Mouse (Mus musculus) intestine, embryonic 14.5 days (tissue): ENCODE measurements at regions not wholly inside any gene's neighbourhood (a gene's known extent, or its start where the extent isn't known, plus 50 kb on each side); places are given as distances from the start of the nearest gene placed in this dataset.

Source experiments
- ATAC-seq: fragments of 200-750 bp; cut with Nextera tagmentation; replicated peaks from 2 replicates; pipeline ENCODE4 v1.8.0; 2017; ENCODE audit warnings: low read depth, moderate number of reproducible peaks, moderate TSS enrichment, moderate library complexity; ENCODE audit not compliant: low FRiP score, low TSS enrichment
- DNase-seq: peaks from one replicate; pipeline ENCODE4 v3.0.0-alpha.2; 2018; ENCODE audit warnings: low spot score
- H3K27ac ChIP-seq: fragments of 300-500 bp; sonication (generic); 2 replicates; pipeline ENCODE4 v1.5.1; 2014; ENCODE audit warnings: low read depth, mild to moderate bottlenecking, control low read depth
- H3K27me3 ChIP-seq: fragments of 300-500 bp; sonication (generic); replicated peaks from 2 replicates; pipeline ENCODE4 v1.6.1; 2014; ENCODE audit warnings: low read length, control low read depth; ENCODE audit not compliant: control insufficient read depth, insufficient read depth
- H3K36me3 ChIP-seq: fragments of 300-500 bp; sonication (generic); 2 replicates; pipeline ENCODE4 v1.6.1; 2014; ENCODE audit warnings: low read length, control low read depth; ENCODE audit not compliant: control insufficient read depth, insufficient read depth
- H3K4me1 ChIP-seq: fragments of 300-500 bp; sonication (generic); replicated peaks from 2 replicates; pipeline ENCODE4 v1.6.1; 2014; ENCODE audit warnings: low read length, control low read depth, mixed read lengths; ENCODE audit not compliant: control insufficient read depth, insufficient read depth
- H3K4me2 ChIP-seq: fragments of 300-500 bp; sonication (generic); 2 replicates; pipeline ENCODE4 v1.6.1; 2014; ENCODE audit warnings: low read length
- H3K4me3 ChIP-seq: fragments of 300-500 bp; sonication (generic); 2 replicates; pipeline ENCODE4 v1.5.1; 2014; ENCODE audit warnings: low read depth, low read length, control low read depth, mixed read lengths
- H3K9ac ChIP-seq: fragments of 300-500 bp; sonication (generic); 2 replicates; pipeline ENCODE4 v1.6.1; 2014; ENCODE audit warnings: mild to moderate bottlenecking, low read length
- H3K9me3 ChIP-seq: fragments of 300-500 bp; sonication (generic); 2 replicates; pipeline ENCODE4 v1.6.1; 2016; ENCODE audit warnings: low read length, control low read depth; ENCODE audit not compliant: control insufficient read depth
- WGBS: fragments of 180-500 bp; shearing (Covaris S2); extraction: QIAGEN DNeasy Blood & Tissue Kit; methylation state at CpG from one replicate; pipeline ENCODE4 v1.1.7; 2014; 5-methylcytosine and 5-hydroxymethylcytosine counted together

- H3K27me3 ChIP-seq: no peaks in the 10 kb centered on the region
- H3K9ac ChIP-seq: no peak overlapping the region
- H3K36me3 ChIP-seq: no peaks in the 10 kb centered on the region
- H3K4me2 ChIP-seq: no peak overlapping the region
- H3K27ac ChIP-seq: no peak overlapping the region
- H3K4me1 ChIP-seq: no peaks in the 10 kb centered on the region
- no peak overlapping the region for H3K4me3 ChIP-seq
- 84% methylated on average over 1 of the region's 1 CpGs for WGBS
- ATAC-seq: no peak
- no peak for DNase-seq
- no peaks in the 10 kb centered on the region for H3K9me3 ChIP-seq
Measured at GRCm38 (mm10) chr17:89802148-89802547, 108.1 kb downstream of the Gm10184 start.

DNA sequence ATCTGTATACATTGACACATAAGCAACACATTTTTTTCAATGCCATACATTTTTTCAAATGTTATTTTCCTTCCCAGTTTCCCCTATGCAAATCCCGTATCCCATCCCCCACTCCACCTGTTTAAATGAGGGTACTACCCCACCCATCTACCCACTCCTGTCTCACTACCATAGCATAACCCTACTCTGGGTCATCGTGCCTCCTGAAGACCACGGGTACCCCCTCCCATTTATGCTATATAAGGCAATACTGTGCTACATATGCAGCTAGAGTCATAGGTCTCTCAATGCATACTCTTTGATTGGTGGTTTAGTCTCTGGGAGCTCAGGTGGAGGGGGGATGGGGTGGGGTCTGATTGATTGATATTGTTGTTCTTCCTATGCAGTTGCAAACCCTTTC, 132.7 kb downstream of the Gm10184 start:
- 86% methylated on average over 3 of the region's 3 CpGs for WGBS
- H3K9ac ChIP-seq: no peak overlapping the region
- no peaks in the 10 kb centered on the region for H3K9me3 ChIP-seq
- no peaks in the 10 kb centered on the region for H3K36me3 ChIP-seq
- no peaks in the 10 kb centered on the region for H3K4me1 ChIP-seq
- H3K27ac ChIP-seq: no peak overlapping the region
- no peak for DNase-seq
- H3K4me2 ChIP-seq: no peak overlapping the region
- H3K27me3 ChIP-seq: no peaks in the 10 kb centered on the region
- H3K4me3 ChIP-seq: no peak overlapping the region
- no peak for ATAC-seq

DNA sequence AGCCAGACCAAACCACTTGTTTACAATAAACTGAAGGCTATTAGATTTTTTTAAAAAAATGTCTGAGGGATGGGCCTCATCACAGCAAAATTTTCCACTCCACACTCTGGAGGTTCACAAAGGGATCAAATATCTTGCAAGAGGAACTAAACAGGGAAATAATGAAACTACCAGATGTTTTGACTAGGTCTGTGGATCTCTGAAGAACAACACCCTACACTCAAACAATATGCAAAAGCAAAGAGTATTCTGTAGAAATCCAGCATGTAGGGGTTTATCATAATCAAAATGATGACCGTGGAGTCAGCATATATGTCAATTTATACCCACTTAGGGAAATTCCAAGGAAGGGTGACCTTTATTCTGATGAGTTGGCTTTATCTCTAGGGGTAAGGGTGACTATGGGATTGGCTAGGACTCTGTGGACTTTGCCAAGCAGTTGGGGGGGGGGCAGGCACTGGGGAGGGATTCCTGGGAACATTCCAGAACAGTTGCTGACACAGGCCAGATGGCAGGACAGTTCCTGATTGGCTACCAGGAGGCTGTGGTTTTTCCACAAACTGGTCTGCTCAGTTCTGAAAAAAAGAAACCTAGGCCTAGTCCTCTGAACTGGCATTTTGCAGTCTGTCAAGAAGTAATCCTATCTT, 143.9 kb downstream of the Gm10184 start:
- ATAC-seq: no peak
- WGBS: 64% methylated on average over 1 of the region's 1 CpGs
- DNase-seq: no peak

DNA sequence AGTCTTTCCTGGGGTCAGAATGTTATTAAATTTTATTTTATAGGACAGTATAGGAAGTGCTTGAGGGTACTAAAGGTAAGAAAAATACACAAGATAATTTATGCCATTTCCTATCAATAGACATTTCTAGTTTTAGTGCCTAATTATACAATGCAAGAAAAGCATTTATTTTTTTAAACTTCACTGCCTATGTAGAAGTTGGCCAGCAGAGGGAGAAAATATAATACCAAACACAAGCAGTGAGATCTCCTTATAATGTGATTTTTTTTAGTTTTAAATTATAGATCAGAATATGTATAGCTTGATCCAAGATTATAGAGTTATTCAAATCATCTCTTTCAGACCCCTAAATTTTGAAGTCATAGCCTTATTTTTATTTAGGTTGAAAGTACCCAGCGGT, 172.8 kb downstream of the Gm10184 start:
- no peak overlapping the region for H3K4me2 ChIP-seq
- no peak overlapping the region for H3K27ac ChIP-seq
- DNase-seq: no peak
- H3K4me3 ChIP-seq: no peak overlapping the region
- H3K9ac ChIP-seq: no peak overlapping the region
- no peaks in the 10 kb centered on the region for H3K4me1 ChIP-seq
- H3K36me3 ChIP-seq: no peaks in the 10 kb centered on the region
- no peaks in the 10 kb centered on the region for H3K27me3 ChIP-seq
- 93% methylated on average over 1 of the region's 1 CpGs for WGBS
- no peaks in the 10 kb centered on the region for H3K9me3 ChIP-seq
- ATAC-seq: no peak

More for the DNA sequence above, 143.9 kb downstream of the Gm10184 start:
- Histone ChIP-seq H3K9me3 (no peaks in the 10 kb centered on the region), H3K9ac (no peak overlapping the region), H3K36me3 (no peaks in the 10 kb centered on the region), H3K4me1 (no peaks in the 10 kb centered on the region), H3K4me3 (no peak overlapping the region), H3K4me2 (no peak overlapping the region), H3K27ac (no peak overlapping the region), H3K27me3 (no peaks in the 10 kb centered on the region)

DNA sequence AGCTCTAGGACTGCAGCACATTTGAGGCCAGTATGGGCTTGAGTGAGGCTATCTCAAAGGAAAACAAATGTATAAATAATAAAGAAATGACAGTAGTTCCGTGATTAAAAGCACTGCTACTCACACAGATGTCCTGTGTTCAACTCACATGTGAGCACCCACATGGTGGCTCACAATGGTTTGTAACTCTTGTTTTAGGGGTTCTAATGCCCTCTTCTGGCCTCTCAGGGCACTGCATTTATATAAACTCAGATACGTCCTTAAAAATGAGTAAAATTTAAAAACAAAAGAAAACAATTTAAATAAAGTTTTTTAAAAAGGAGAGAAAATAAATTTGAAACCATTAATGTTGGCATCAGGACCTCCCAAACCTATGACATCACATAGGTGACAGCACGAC, 184.7 kb downstream of the Gm10184 start:
- H3K27me3 ChIP-seq: no peaks in the 10 kb centered on the region
- no peaks in the 10 kb centered on the region for H3K4me1 ChIP-seq
- H3K9me3 ChIP-seq: no peaks in the 10 kb centered on the region
- DNase-seq (no peak), ATAC-seq (no peak)
- no peak overlapping the region for H3K27ac ChIP-seq
- H3K9ac ChIP-seq: no peak overlapping the region
- no peak overlapping the region for H3K4me3 ChIP-seq
- WGBS: 61% methylated on average over 3 of the region's 3 CpGs
- no peaks in the 10 kb centered on the region for H3K36me3 ChIP-seq
- H3K4me2 ChIP-seq: no peak overlapping the region

DNA sequence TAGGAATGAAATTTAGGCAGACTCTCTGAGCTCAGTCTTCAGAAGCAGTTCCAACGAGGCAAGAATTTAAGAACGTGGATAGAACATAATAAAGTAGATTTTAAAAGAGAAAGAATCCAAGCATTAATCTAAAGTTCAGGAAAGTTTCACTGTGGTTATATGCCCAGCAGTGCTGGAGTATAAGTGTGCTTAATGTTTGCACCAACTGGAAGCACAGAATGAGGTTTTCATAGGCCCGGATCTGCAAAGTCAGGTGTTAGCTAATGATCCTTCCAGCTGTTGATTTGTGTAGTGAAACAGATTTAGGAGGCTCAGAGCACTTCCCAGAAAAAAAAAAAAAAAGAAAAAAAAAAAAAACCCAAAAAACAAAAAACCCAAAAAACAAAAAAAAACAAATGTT, 228.5 kb downstream of the Gm10184 start:
- H3K9ac ChIP-seq: no peak overlapping the region
- H3K27me3 ChIP-seq: no peaks in the 10 kb centered on the region
- H3K4me2 ChIP-seq: no peak overlapping the region
- H3K4me1 ChIP-seq: no peaks in the 10 kb centered on the region
- no peaks in the 10 kb centered on the region for H3K36me3 ChIP-seq
- WGBS: 79% methylated on average over 3 of the region's 3 CpGs
- no peak overlapping the region for H3K27ac ChIP-seq
- H3K4me3 ChIP-seq: no peak overlapping the region
- H3K9me3 ChIP-seq: no peaks in the 10 kb centered on the region
- DNase-seq (no peak), ATAC-seq (no peak)

- no peaks in the 10 kb centered on the region for H3K9me3 ChIP-seq
- ATAC-seq (no peak), DNase-seq (no peak)
- H3K27ac ChIP-seq: no peak overlapping the region
- H3K9ac ChIP-seq: no peak overlapping the region
- H3K27me3 ChIP-seq: no peaks in the 10 kb centered on the region
- no peak overlapping the region for H3K4me3 ChIP-seq
- WGBS: 78% methylated on average over 4 of the region's 4 CpGs
- no peak overlapping the region for H3K4me2 ChIP-seq
- H3K36me3 ChIP-seq: no peaks in the 10 kb centered on the region
- H3K4me1 ChIP-seq: no peaks in the 10 kb centered on the region
Measured at GRCm38 (mm10) chr17:89658326-89658725, 251.9 kb downstream of the Gm10184 start.

DNA sequence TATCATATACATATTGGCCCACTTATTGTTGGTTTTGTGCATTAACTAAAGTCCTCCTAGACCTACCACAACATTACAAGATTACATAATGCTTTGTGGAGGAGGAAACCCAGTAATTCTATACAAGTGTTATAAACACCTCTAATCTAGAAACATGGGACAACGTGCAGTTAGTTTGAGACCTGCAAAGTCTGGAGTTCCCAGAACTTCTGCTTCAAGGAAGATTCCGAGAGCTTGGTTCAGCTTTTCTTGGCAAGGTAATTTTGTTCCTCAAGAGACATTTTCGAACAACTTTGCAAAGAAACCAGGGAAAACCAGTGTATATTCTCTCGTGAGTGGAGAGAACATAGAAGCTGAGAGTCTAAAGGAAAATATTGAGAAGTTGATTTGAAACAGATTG, 254.0 kb downstream of the Gm10184 start:
- H3K4me1 ChIP-seq: no peaks in the 10 kb centered on the region
- H3K4me3 ChIP-seq: no peak overlapping the region
- 84% methylated on average over 4 of the region's 4 CpGs for WGBS
- no peak for ATAC-seq
- H3K4me2 ChIP-seq: no peak overlapping the region
- no peaks in the 10 kb centered on the region for H3K27me3 ChIP-seq
- no peak overlapping the region for H3K9ac ChIP-seq
- DNase-seq: no peak
- H3K27ac ChIP-seq: no peak overlapping the region
- H3K36me3 ChIP-seq: no peaks in the 10 kb centered on the region
- H3K9me3 ChIP-seq: no peaks in the 10 kb centered on the region

GRCm38 (mm10) chr17:89654089-89654813, 256.0 kb downstream of the Gm10184 start:
- no peak for ATAC-seq

More at GRCm38 (mm10) chr17:89654089-89654813, 256.0 kb downstream of the Gm10184 start:
- H3K9me3 ChIP-seq: no peaks in the 10 kb centered on the region
- no peaks in the 10 kb centered on the region for H3K27me3 ChIP-seq
- DNase-seq: peak; percentile 70
- H3K9ac ChIP-seq: no peak overlapping the region
- no peak overlapping the region for H3K27ac ChIP-seq
- no peaks in the 10 kb centered on the region for H3K36me3 ChIP-seq
- no peak overlapping the region for H3K4me2 ChIP-seq
- WGBS: 68% methylated on average over 5 of the region's 5 CpGs
- no peaks in the 10 kb centered on the region for H3K4me1 ChIP-seq
- no peak overlapping the region for H3K4me3 ChIP-seq
